Comparison of ENCODE assay signal across 26 mouse cellular contexts in the genomic region with DNA sequence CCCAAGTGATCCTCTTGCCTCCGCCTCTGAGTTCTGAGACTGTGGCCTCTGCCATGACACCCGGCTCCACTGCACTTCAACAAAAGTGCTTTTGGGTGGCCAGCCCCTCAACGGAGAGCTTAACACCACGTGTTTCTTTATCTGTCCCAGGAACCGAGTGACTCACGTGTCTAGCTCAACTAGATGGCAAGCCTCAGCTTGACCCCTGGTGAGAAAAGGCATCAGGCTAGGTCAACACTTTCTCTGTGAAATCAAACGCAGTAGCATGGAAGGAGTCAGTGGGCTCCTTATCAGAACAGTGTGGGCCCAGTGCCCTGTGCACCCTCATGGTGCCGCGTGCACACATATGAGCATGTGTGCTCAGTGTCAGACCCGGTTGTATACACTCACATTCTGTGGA. TPM values are rescaled to one million over a fixed set of nuclear protein-coding genes. Genes with fewer than 3 reads are reported as not detected.
"Had no signal": no experiment of that assay in that cellular context is flagged by ENCODE, and none has a peak within 500 bp of the region (broad histone marks: within the 10 kb centered on the region; RNA-seq: fewer than 3 reads in every experiment).

No protein-coding gene starts in this region.

- H3K4me1 ChIP-seq: neural tube, embryonic 12.5 days; neural tube, embryonic 15.5 days had no signal

- H3K9me3 ChIP-seq: kidney, embryonic 15.5 days; limb, embryonic 12.5 days; limb, embryonic 15.5 days; midbrain, embryonic 13.5 days; neural tube, embryonic 12.5 days; neural tube, embryonic 15.5 days had no signal

- H3K27ac ChIP-seq: limb, embryonic 12.5 days; limb, embryonic 15.5 days; liver, embryonic 14.5 days; macrophage; midbrain, embryonic 13.5 days; neural tube, embryonic 12.5 days; neural tube, embryonic 15.5 days had no signal

- H3K4me3 ChIP-seq: kidney, embryonic 15.5 days; limb, embryonic 12.5 days; limb, embryonic 15.5 days; midbrain, embryonic 13.5 days; neural tube, embryonic 12.5 days; neural tube, embryonic 15.5 days had no signal

- DNase-seq: layer of hippocampus, postnatal 36 days; left cerebral cortex, postnatal 4 days; liver, postnatal 0 days; right cerebral cortex, adult 18-20 months; right cerebral cortex, postnatal 25 days; thymus, adult 18-20 months; thymus, postnatal 36 days had no signal

- H3K4me2 ChIP-seq: kidney, embryonic 15.5 days; limb, embryonic 12.5 days; limb, embryonic 15.5 days; liver, embryonic 11.5 days; lung, embryonic 14.5 days; midbrain, embryonic 13.5 days; neural tube, embryonic 12.5 days; neural tube, embryonic 15.5 days had no signal

- ATAC-seq: liver, postnatal 0 days; lung, postnatal 0 days; midbrain, embryonic 13.5 days had no signal

- H3K9ac ChIP-seq: kidney, embryonic 15.5 days; limb, embryonic 12.5 days; limb, embryonic 15.5 days; liver, embryonic 14.5 days; liver, postnatal 0 days; lung, embryonic 14.5 days; midbrain, embryonic 13.5 days; neural tube, embryonic 12.5 days; neural tube, embryonic 15.5 days had no signal

- H3K36me3 ChIP-seq: kidney, embryonic 15.5 days; limb, embryonic 12.5 days; limb, embryonic 15.5 days; neural tube, embryonic 12.5 days; neural tube, embryonic 15.5 days had no signal

- H3K27me3 ChIP-seq: kidney, embryonic 15.5 days; limb, embryonic 12.5 days; limb, embryonic 15.5 days; midbrain, embryonic 13.5 days; neural tube, embryonic 12.5 days; neural tube, embryonic 15.5 days had no signal

RNA-seq across cellular contexts. Expression of gene Tnp2, which starts 52.1 kb away (rescaled TPM):
- total RNA-seq: layer of hippocampus, adult 8-10 months; layer of hippocampus, postnatal 10 days; layer of hippocampus, postnatal 36 days; left cerebral cortex, adult 8-10 months; left cerebral cortex, postnatal 14 days; left cerebral cortex, postnatal 4 days; megakaryocyte-erythroid progenitor cell, adult 5-6 weeks had no signal
- polyA plus RNA-seq: kidney, embryonic 15.5 days; limb, embryonic 12.5 days; limb, embryonic 15.5 days; liver, embryonic 11.5 days; liver, embryonic 14.5 days; liver, postnatal 0 days; lung, embryonic 14.5 days; lung, postnatal 0 days; macrophage; midbrain, embryonic 13.5 days; neural tube, embryonic 12.5 days; neural tube, embryonic 15.5 days; stomach, embryonic 16.5 days; urinary bladder, adult 2 months had no signal

RNA-seq across cellular contexts. Expression of gene Prm3, which starts 54.4 kb away (rescaled TPM):
- total RNA-seq: layer of hippocampus, adult 8-10 months; layer of hippocampus, postnatal 10 days; layer of hippocampus, postnatal 36 days; left cerebral cortex, adult 8-10 months; left cerebral cortex, postnatal 14 days; left cerebral cortex, postnatal 4 days; megakaryocyte-erythroid progenitor cell, adult 5-6 weeks had no signal
- polyA plus RNA-seq: kidney, embryonic 15.5 days; limb, embryonic 12.5 days; limb, embryonic 15.5 days; liver, embryonic 11.5 days; liver, embryonic 14.5 days; liver, postnatal 0 days; lung, embryonic 14.5 days; lung, postnatal 0 days; macrophage; midbrain, embryonic 13.5 days; neural tube, embryonic 12.5 days; neural tube, embryonic 15.5 days; spleen, adult 2 months; stomach, embryonic 16.5 days; urinary bladder, adult 2 months had no signal

RNA-seq across cellular contexts. Expression of gene Prm2, which starts 59.6 kb away (rescaled TPM):
- total RNA-seq: layer of hippocampus, adult 8-10 months; layer of hippocampus, postnatal 10 days; layer of hippocampus, postnatal 36 days; left cerebral cortex, adult 8-10 months; left cerebral cortex, postnatal 14 days; left cerebral cortex, postnatal 4 days; megakaryocyte-erythroid progenitor cell, adult 5-6 weeks had no signal
- polyA plus RNA-seq: kidney, embryonic 15.5 days; limb, embryonic 12.5 days; limb, embryonic 15.5 days; liver, embryonic 11.5 days; liver, embryonic 14.5 days; liver, postnatal 0 days; lung, embryonic 14.5 days; lung, postnatal 0 days; macrophage; midbrain, embryonic 13.5 days; neural tube, embryonic 12.5 days; neural tube, embryonic 15.5 days; spleen, adult 2 months; stomach, embryonic 16.5 days; urinary bladder, adult 2 months had no signal
